Mouse (Mus musculus) heart, postnatal 0 days (tissue): Measurements from ENCODE around the gene Olfr355.

Source experiments
- CTCF ChIP-seq: IDR thresholded peaks from 2 replicates; pipeline ENCODE4 v1.5.1; 2016; ENCODE audit warnings: antibody characterized with exemption, control low read depth, low read depth
- EP300 ChIP-seq: IDR thresholded peaks from 2 replicates; pipeline ENCODE4 v1.6.1; 2016; ENCODE audit warnings: antibody characterized with exemption, low read depth

DNA sequence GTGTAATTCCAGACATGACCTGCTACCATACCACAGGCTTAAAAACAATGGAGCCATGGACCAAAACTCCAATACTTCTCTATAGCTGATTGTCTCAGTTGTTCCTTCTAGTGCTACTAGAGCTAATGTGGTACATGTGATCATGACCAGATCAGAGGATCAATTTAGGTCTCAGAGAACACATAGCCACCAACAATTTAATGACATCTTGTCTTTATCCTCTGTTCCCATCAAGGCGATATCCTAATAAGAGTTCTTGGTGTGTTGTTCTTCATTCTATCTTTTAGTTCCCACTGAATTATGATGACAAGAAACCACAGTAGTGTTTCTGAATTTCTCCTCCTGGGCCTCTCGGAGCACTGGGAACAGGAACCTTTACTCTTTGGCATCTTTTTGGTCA, 8.1 kb upstream of the Olfr355 start, which contains the start of gene Olfr356:
- TF ChIP-seq CTCF = no peak
- TF ChIP-seq EP300 = no peak
